Comparison of ENCODE assay signal across 18 mouse cellular contexts in the genomic region with DNA sequence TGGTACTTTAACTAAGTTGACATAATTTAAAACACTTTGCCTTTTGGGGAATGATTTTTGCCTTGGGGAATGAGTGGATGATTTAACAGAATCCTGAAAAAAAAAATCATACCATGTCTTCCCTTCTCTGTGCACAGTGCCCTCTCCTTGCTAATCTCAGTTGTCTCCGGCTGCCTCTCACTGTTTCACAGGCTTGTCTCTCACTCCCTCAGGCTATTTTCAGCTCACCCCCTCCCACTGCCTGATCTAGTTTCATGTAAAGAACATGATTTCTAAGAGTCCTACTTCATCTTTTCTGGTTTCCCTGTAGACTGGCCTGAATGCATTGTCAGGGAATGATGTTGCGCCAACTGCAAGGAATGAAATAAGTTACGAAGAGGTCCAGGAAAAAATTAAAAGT.
A peak's percentile ranks its signal among the peaks of the same experiment; 100 is the strongest.
DNase-seq lines count a peak whose midpoint lies in the region; ATAC-seq and TF ChIP-seq lines count a peak whose summit lies in the region.
"Had no signal": no experiment of that assay in that cellular context is flagged by ENCODE, and none has a peak within 500 bp of the region (broad histone marks: within the 10 kb centered on the region; RNA-seq: fewer than 3 reads in every experiment).

No protein-coding gene starts in this region.

- DNase-seq in forebrain, postnatal 0 days, result peak; percentile 29
- peak; percentile 88 for DNase-seq in brain, adult 2 months (ENCODE audit: low read depth, low spot score)
- peak; percentile 61 to 78 for DNase-seq in frontal cortex, postnatal 36 days (ENCODE audit: low spot score in 2 of 2)
- peak; percentile 52 to 67 for DNase-seq in right cerebral cortex, adult 2 months (ENCODE audit: low spot score in 2 of 2)
- no peak for DNase-seq in kidney, adult 8-10 months
- no peak for DNase-seq in gastrocnemius, postnatal 14 days
- no peak for DNase-seq in limb, embryonic 10.5 days (ENCODE audit: low spot score)
- DNase-seq: adrenal gland, postnatal 36 days; cerebellum, adult 11 months; gastrocnemius, postnatal 25 days; heart, postnatal 4 days; lung, postnatal 4 days; thymus, postnatal 36 days had no signal

- no peaks in the 10 kb centered on the region for H3K4me1 ChIP-seq in forebrain, postnatal 0 days (ENCODE audit: insufficient read depth)
- no peaks in the 10 kb centered on the region for H3K4me1 ChIP-seq in forebrain, embryonic 12.5 days
- H3K4me1 ChIP-seq in limb, embryonic 10.5 days, result no peaks in the 10 kb centered on the region
- H3K4me1 ChIP-seq: embryonic facial prominence, embryonic 15.5 days; midbrain, embryonic 12.5 days had no signal

- H3K9me3 ChIP-seq in forebrain, postnatal 0 days (ENCODE audit: low read length), result no peaks in the 10 kb centered on the region
- no peaks in the 10 kb centered on the region for H3K9me3 ChIP-seq in forebrain, embryonic 12.5 days
- H3K9me3 ChIP-seq in limb, embryonic 10.5 days (replicated peaks), result no peaks in the 10 kb centered on the region
- H3K9me3 ChIP-seq: embryonic facial prominence, embryonic 15.5 days; heart, embryonic 12.5 days; midbrain, embryonic 12.5 days had no signal

- H3K4me2 ChIP-seq in forebrain, postnatal 0 days (ENCODE audit: low read depth), result no peak overlapping the region
- H3K4me2 ChIP-seq in forebrain, embryonic 12.5 days, result no peak overlapping the region
- H3K4me2 ChIP-seq: embryonic facial prominence, embryonic 15.5 days; heart, embryonic 12.5 days; midbrain, embryonic 12.5 days had no signal

- H3K27ac ChIP-seq in forebrain, postnatal 0 days (ENCODE audit: low read depth, low read length), result no peak overlapping the region
- H3K27ac ChIP-seq in forebrain, embryonic 12.5 days, result no peak overlapping the region
- no peak overlapping the region for H3K27ac ChIP-seq in limb, embryonic 10.5 days
- H3K27ac ChIP-seq: embryonic facial prominence, embryonic 15.5 days; kidney, postnatal 0 days; midbrain, embryonic 12.5 days had no signal

- intact Hi-C loops in gastrocnemius, postnatal 14 days (cut with DNase I; ENCODE audit: low total_unique reads), result no loop called here

- no peak for TF ChIP-seq CTCF in forebrain, postnatal 0 days (IDR thresholded peaks at IDR 0.05; ENCODE audit: low read depth)

- H3K4me3 ChIP-seq in forebrain, postnatal 0 days (ENCODE audit: low read depth, low read length), result no peak overlapping the region
- no peak overlapping the region for H3K4me3 ChIP-seq in forebrain, embryonic 12.5 days (replicated peaks)
- H3K4me3 ChIP-seq in limb, embryonic 10.5 days, result no peak overlapping the region
- H3K4me3 ChIP-seq: embryonic facial prominence, embryonic 15.5 days; heart, embryonic 12.5 days; midbrain, embryonic 12.5 days had no signal

- H3K36me3 ChIP-seq in forebrain, postnatal 0 days (ENCODE audit: insufficient read depth), result no peaks in the 10 kb centered on the region
- H3K36me3 ChIP-seq in forebrain, embryonic 12.5 days (replicated peaks), result no peaks in the 10 kb centered on the region
- no peaks in the 10 kb centered on the region for H3K36me3 ChIP-seq in limb, embryonic 10.5 days
- H3K36me3 ChIP-seq: embryonic facial prominence, embryonic 15.5 days; heart, embryonic 12.5 days; midbrain, embryonic 12.5 days had no signal

- WGBS in forebrain, postnatal 0 days, result 66% methylated on average over 3 of the region's 3 CpGs
- WGBS in forebrain, embryonic 12.5 days, result 76% methylated on average over 3 of the region's 3 CpGs
- WGBS in limb, embryonic 10.5 days, result 86% methylated on average over 3 of the region's 3 CpGs

- no peaks in the 10 kb centered on the region for H3K27me3 ChIP-seq in forebrain, postnatal 0 days (ENCODE audit: insufficient read depth, low read length)
- no peaks in the 10 kb centered on the region for H3K27me3 ChIP-seq in forebrain, embryonic 12.5 days
- H3K27me3 ChIP-seq in limb, embryonic 10.5 days (ENCODE audit: low read depth, poor library complexity, severe bottlenecking), result no peaks in the 10 kb centered on the region
- H3K27me3 ChIP-seq: embryonic facial prominence, embryonic 15.5 days; heart, embryonic 12.5 days; midbrain, embryonic 12.5 days had no signal

- peak; percentile 58; the same call in 1 of the 2 replicates for ATAC-seq in forebrain, postnatal 0 days
- no peak for ATAC-seq in forebrain, embryonic 12.5 days (ENCODE audit: low FRiP score)

- H3K9ac ChIP-seq in forebrain, postnatal 0 days, result no peak overlapping the region
- no peak overlapping the region for H3K9ac ChIP-seq in forebrain, embryonic 12.5 days
- H3K9ac ChIP-seq: embryonic facial prominence, embryonic 15.5 days; heart, embryonic 12.5 days; midbrain, embryonic 12.5 days had no signal

Comparison
In these comparisons a context has a peak if more than half of its experiments do, and no peak if none do; other contexts are left out.
1. DNase-seq: peak in forebrain, postnatal 0 days (single experiment), brain, adult 2 months (single experiment), frontal cortex, postnatal 36 days (2 of 2) and right cerebral cortex, adult 2 months (2 of 2); none in kidney, adult 8-10 months (0 of 2), gastrocnemius, postnatal 14 days (single experiment) and limb, embryonic 10.5 days (single experiment).